Mouse (Mus musculus) thymus, adult 2 months (tissue): Measurements from ENCODE around the gene Fgd3.

Experiments used
- CTCF ChIP-seq: fragments of 200-500 bp; IDR thresholded peaks from 2 replicates; pipeline ENCODE4 v1.5.1; 2012; ENCODE audit warnings: mild to moderate bottlenecking, control low read depth, low read length, moderate library complexity, borderline replicate concordance; ENCODE audit not compliant: control insufficient read depth, poor library complexity, insufficient read depth; ENCODE audit errors: extremely low read depth
- POLR2A ChIP-seq: fragments of 200-500 bp; IDR thresholded peaks from 2 replicates; pipeline ENCODE4 v1.6.1; 2012; ENCODE audit warnings: mild to moderate bottlenecking, low read length, control low read depth, moderate library complexity; ENCODE audit not compliant: control insufficient read depth, poor library complexity, insufficient read depth; ENCODE audit errors: extremely low read depth

- TF ChIP-seq CTCF (no peak), POLR2A (no peak)
These were observed 74.1 kb downstream of the Fgd3 start for GRCm38 (mm10) chr13:49246011-49246410.
